Mouse (Mus musculus) urinary bladder, postnatal 36 days (tissue): Measurements from ENCODE around the gene Ube2d1.

Experiments used
- DNase-seq, 2 experiments: peaks; one replicate each; pipeline ENCODE4 v3.0.0; 2022; ENCODE audit warnings: low spot score in 2 of 2, mixed read lengths in 1 of 2

Ube2d1 gene

GRCm38 (mm10) chr10:71285126-71285580, at the start of gene Ube2d1:
Ube2d1 (minus strand) TSS chr10:71285262.
- DNase-seq, result peak; percentile 80 to 88

- DNase-seq, result no peak
Observed at GRCm38 (mm10) chr10:71332859-71333258, 47.8 kb upstream of the Ube2d1 start.

- DNase-seq, result no peak
Observed at GRCm38 (mm10) chr10:71332376-71332775, 47.3 kb upstream of the Ube2d1 start.

- DNase-seq, result no peak
Observed at GRCm38 (mm10) chr10:71331908-71332307, 46.8 kb upstream of the Ube2d1 start.

- no peak for DNase-seq
Observed at GRCm38 (mm10) chr10:71330070-71330469, 45.0 kb upstream of the Ube2d1 start.

GRCm38 (mm10) chr10:71329295-71329694, 44.2 kb upstream of the Ube2d1 start:
- DNase-seq, result no peak

- DNase-seq, result no peak
Observed at GRCm38 (mm10) chr10:71328870-71329269, 43.8 kb upstream of the Ube2d1 start.

GRCm38 (mm10) chr10:71328382-71328781, 43.3 kb upstream of the Ube2d1 start:
- no peak for DNase-seq

- DNase-seq, result no peak
Observed at GRCm38 (mm10) chr10:71327386-71327785, 42.3 kb upstream of the Ube2d1 start.

GRCm38 (mm10) chr10:71326789-71327188, 41.7 kb upstream of the Ube2d1 start:
- peak; percentile 54 to 56 for DNase-seq

- DNase-seq, result no peak
Observed at GRCm38 (mm10) chr10:71326123-71326522, 41.1 kb upstream of the Ube2d1 start.

GRCm38 (mm10) chr10:71323669-71324068, 38.6 kb upstream of the Ube2d1 start:
- DNase-seq, result no peak

- no peak for DNase-seq
Observed at GRCm38 (mm10) chr10:71316497-71316896, 31.4 kb upstream of the Ube2d1 start.

GRCm38 (mm10) chr10:71316056-71316455, 31.0 kb upstream of the Ube2d1 start:
- no peak for DNase-seq

- DNase-seq, result no peak
Observed at GRCm38 (mm10) chr10:71314596-71314995, 29.5 kb upstream of the Ube2d1 start.

- DNase-seq, result no peak
Observed at GRCm38 (mm10) chr10:71310288-71310687, 25.2 kb upstream of the Ube2d1 start.

- no peak for DNase-seq
Observed at GRCm38 (mm10) chr10:71308199-71308598, 23.1 kb upstream of the Ube2d1 start.

GRCm38 (mm10) chr10:71306759-71307158, 21.7 kb upstream of the Ube2d1 start:
- no peak for DNase-seq

- peak in 1 of 2 experiments; percentile 26 for DNase-seq
Observed at GRCm38 (mm10) chr10:71306190-71306589, 21.1 kb upstream of the Ube2d1 start.

- no peak for DNase-seq
Observed at GRCm38 (mm10) chr10:71302490-71302889, 17.4 kb upstream of the Ube2d1 start.

- no peak for DNase-seq
Observed at GRCm38 (mm10) chr10:71300161-71300560, 15.1 kb upstream of the Ube2d1 start.

- DNase-seq, result no peak
Observed at GRCm38 (mm10) chr10:71293245-71293644, 8.2 kb upstream of the Ube2d1 start.

GRCm38 (mm10) chr10:71292254-71292653, 7.2 kb upstream of the Ube2d1 start:
- DNase-seq, result no peak

GRCm38 (mm10) chr10:71291801-71292200, 6.7 kb upstream of the Ube2d1 start:
- no peak for DNase-seq
